Mouse (Mus musculus): ENCODE results near the gene Hs3st3a1. TPM values are rescaled to one million over a fixed set of nuclear protein-coding genes. Genes with fewer than 3 reads are reported as not detected.

Gene Hs3st3a1
- total RNA-seq, 2 experiments from 2014 or later: 0.44 to 0.55 TPM

DNA sequence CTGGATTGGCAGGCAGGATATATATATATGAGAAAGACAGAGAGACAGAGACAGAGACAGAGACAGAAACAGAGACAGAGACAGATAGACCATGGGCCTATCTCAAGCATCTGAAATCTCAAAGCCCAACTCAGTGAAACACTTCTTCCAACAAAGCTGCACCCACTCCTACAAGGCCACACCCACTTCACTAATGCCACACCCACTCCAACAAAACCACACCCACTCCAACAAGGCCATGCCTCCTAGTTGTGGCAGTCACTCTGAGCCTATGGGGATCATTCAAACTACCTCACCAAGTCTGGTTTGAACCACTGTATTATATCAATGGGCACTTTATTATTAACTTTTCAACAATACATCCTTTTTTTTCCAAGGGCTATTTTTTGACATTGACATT, 35.6 kb downstream of the Hs3st3a1 start:
- no peak for DNase-seq (ENCODE audit: low spot score in 2 of 2)
- intact Hi-C loops (cut with DNase I): no loop called here

DNA sequence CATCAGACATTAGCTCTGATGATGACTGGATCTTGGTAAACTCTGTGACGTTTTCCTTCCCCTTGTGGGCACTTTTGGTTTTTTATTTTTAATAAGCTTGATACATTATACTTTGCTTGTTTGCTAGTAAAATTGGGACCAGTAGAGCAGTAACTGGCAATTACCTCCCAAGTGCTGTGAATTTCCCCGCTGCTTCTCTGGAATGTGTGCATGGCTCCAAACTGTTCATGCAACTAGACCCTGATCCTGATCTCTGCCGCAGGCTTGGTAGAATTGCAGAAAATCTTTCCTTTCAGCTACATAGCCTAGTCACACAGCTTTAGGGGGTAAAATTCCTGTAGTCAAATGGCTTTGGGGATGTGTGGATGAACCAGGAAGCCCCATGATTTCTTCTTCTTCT, 38.5 kb downstream of the Hs3st3a1 start:
- intact Hi-C loops (cut with DNase I): no loop called here
- no peak for DNase-seq (ENCODE audit: low spot score in 2 of 2)

DNA sequence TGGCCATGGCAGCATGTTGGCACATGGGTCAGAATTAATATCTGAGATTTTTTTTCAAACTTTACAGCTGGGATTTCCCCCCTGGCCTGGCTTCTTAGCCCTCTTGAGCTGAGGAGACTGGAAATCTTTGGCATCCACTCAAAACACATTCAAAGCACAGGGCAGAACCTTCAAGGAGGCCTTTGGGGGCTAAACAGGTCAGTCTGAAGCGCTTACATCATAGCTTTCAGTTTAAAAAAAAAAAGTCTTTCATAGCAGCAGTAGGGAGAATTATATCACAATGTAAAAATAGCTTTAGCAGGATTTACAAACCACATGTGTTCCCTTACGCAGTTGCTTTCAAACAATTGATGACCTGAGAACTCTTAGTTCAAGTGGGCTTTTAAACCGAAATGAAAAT, 46.3 kb downstream of the Hs3st3a1 start:
- DNase-seq (ENCODE audit: low spot score in 2 of 2): no peak
- intact Hi-C loops (cut with DNase I): no loop called here

DNA sequence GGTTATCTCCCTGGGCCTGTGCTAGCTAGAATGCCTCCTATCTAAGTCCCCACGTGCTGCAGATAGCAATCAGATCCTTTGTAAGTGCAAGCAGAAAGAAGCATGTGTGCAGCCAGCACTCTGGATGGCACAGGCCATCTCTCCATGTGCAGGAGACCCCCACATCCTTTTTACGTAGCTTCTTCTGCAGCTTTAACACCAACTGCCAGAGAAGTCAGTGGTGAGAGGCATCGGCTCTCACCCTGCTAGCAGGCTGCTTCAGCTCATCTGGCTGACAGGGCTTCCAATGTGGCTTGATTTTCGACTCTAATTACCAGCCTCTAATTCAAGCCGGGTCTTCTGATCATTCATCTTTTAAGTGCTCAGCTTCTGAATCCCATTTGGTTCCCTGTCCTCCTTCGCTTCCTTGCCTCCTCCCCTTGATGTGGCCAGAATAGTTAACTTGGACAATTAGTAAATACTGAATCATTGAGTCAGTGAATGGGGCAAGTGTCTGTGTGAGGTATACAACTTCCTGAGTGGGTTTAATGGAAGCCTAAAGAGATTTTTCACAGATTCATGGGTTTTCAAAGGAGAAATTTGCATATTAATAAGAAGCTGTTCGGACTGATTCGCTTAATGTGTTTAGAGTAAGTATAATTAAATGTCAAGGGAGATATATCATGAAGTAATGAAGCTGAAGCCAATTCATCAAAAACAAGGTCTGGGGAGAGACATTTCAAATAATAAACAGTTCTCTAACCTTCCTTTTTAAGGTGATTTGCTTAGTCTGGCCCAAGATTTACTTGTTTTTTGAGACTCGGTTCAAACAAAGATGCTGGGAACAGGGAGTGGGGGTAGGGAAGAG, 54.7 kb downstream of the Hs3st3a1 start:
- intact Hi-C loops (cut with DNase I): no loop called here
- DNase-seq (ENCODE audit: low spot score in 2 of 2): no peak

DNA sequence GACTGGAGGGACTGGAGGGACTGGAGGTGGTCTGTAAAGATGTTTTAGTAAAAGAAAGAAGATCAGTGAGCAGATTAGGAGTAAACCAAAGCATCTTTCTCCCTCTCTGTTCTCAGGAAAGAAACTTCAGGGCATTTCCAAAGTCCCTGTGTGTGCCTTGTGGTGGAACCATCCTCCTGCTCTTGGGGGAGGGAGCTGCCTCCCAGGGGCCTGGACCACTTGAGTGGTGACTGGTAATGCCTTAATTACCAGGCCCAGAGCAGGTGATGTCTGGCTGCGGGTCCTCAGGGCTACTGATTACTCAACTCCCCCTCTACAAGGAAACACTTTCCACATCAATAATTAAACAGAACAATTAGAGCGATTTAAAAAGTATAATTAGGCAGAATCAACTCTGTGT, 59.3 kb downstream of the Hs3st3a1 start:
- intact Hi-C loops (cut with DNase I): no loop called here
- DNase-seq (ENCODE audit: low spot score in 2 of 2): no peak

DNA sequence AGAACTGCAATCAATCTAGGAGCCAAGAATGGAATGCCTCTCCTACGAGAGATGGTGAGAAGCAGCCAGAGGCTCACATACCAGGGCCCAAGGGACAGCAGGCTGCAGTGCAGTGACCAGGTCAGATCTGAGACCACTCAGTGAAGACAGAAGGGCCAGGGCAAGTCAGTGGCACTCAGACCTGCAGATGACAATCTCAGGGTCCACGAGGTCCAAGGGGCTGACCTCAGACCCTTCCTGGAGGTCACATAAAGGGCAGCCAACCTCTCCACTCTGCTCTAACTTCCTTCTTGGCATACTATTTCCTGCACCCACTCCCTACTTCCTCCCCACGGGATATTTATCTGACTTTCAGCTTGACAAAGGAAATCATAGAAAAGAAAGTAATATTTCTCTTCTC, 60.8 kb downstream of the Hs3st3a1 start:
- DNase-seq (ENCODE audit: low spot score in 2 of 2): no peak
- intact Hi-C loops (cut with DNase I): no loop called here

DNA sequence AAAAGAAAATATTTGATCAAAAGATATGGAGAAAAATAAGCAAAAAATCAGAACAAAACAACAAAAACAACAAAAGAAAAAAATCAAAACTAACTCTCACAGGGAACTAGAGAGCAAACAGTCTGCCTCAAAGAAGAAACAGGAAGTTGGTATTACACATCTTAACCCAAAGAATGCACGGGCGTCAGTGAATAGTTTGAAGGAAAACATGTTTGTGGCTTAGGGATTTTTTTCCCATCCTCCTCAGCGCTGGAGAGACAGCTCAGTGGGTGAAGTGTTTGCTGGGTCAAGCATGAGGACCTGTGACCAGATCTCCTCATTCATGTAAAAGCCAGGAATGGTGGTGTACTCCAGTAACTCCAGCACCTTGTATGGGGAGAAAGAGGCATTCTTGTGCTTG, 61.5 kb downstream of the Hs3st3a1 start:
- DNase-seq (ENCODE audit: low spot score in 2 of 2): no peak

DNA sequence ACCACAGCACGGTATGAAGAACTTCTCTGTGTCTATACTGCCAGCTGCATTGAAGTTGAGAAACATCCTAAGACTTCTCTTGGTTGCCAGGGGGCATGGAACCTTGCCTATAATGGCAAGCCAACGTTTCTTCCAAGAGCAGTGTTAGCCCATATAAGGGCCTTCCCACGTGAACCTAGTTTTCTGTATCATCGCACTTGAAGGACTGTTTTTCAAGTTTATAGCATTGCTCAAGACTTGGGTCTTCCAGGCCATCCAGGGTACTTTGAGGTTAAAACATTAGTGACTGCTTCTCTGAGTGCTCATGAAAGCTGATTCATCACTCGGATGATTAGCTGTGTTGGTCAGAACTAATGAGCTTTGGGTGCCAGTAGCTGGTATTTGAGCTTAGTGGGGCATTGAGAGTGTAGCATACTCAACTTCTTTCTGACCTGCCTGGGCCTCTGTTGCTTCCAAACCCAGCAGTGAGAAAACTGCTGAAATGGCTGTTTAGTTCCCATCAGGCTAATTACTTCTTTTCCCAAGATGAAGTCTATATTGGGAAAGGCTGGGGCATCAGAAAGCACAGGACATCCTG, 65.5 kb downstream of the Hs3st3a1 start:
- intact Hi-C loops (cut with DNase I): no loop called here
- peak in 1 of 2 experiments; percentile 15 for DNase-seq (ENCODE audit: low spot score in 2 of 2)

More for the DNA sequence above, 61.5 kb downstream of the Hs3st3a1 start:
- intact Hi-C loops (cut with DNase I): no loop called here

DNA sequence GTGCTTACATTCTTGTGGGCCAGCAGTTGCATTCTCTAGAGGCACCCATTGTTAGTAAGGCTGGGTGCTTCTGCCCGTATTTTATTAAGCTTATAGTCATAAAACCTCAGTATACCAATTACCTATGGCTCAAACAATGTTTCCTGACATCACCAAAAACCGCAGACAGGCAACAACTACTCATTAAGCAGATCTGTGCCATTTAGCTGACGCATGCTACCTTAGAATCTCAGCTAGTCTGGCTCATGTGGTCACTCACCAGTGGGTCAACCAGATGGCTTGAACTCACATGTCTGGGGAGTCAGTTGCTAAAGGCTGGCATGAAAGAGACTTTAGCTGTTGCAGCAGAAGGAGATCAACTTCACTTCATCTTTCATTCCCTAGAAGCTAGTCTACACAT, 67.9 kb downstream of the Hs3st3a1 start:
- intact Hi-C loops (cut with DNase I): no loop called here
- DNase-seq (ENCODE audit: low spot score in 2 of 2): no peak

DNA sequence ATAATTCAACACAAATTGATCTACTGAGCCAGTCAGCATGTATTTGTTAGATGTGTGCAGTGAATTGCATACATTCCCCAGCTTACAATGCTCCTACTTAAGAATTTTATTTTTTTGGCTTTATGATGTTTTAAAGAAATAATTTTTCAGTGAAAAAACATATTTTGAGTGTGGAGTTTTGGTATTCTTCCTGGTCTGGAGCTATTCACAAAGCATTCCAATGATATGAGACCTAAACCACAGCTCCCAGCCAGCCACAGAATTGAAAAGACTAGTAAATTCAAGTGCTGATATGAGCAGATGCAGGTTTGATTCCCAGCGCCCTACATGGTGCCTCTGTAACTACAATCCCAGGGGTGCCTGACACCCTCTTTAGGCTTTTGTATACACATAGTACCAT, 70.8 kb downstream of the Hs3st3a1 start:
- intact Hi-C loops (cut with DNase I): no loop called here
- DNase-seq (ENCODE audit: low spot score in 2 of 2): no peak

DNA sequence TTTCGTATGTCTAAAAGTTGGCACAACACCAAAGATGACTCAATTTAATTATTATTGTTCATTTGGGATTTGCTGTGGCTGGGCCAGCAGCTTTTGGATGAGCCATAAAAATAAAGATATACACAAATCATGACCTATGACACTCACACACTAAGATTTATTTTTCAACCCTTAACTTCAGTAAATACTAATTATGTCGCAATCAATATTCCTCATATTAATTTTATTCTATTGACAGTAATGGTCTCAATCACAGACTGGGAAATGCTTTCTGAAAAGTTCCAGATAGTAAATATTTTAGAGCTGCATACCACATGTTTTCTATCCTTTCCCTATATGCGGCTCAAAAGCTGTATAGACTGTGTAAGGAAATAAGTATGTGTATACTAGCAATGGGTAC, 71.9 kb downstream of the Hs3st3a1 start:
- intact Hi-C loops (cut with DNase I): no loop called here
- DNase-seq (ENCODE audit: low spot score in 2 of 2): no peak

DNA sequence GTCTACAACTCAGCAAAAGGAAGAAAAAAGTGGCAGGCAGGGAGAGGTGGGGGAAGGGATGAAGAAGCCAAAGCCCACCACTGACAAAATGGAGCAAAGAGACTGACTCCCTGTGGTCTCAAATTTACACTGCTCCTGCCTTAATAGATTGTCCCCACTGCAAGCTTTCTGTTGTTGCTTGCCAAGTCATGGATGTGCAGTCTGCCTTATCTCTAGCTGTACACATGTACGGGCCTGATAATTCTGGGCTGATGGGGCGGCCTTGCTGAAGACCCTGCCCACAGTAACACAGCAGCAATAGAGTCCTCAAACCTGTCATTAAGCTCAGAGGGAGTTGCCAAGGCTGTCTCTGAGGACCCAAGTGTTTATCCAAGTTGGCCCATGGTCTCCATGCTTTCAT, 74.0 kb downstream of the Hs3st3a1 start:
- intact Hi-C loops (cut with DNase I): no loop called here
- no peak for DNase-seq (ENCODE audit: low spot score in 2 of 2)

DNA sequence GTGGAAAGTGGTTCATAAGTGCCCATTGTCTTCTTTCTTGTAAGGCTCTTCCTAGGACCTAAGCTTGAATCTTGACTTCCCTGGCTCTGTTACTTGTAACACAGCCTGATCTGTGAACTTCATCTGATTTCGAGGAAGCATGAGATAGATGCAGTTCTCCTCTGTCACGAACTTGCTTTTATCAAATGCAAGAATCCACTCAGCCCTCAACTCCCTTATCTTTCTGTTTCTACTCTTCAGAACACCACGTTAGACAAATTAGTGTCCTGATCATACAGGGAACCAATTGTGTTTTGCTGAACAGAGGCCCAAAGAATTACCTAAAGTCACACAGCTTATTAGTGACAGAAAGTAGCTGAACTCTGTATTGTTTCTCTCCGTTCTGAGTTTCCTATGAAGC, 77.2 kb downstream of the Hs3st3a1 start:
- intact Hi-C loops (cut with DNase I): no loop called here
- DNase-seq (ENCODE audit: low spot score in 2 of 2): no peak

DNA sequence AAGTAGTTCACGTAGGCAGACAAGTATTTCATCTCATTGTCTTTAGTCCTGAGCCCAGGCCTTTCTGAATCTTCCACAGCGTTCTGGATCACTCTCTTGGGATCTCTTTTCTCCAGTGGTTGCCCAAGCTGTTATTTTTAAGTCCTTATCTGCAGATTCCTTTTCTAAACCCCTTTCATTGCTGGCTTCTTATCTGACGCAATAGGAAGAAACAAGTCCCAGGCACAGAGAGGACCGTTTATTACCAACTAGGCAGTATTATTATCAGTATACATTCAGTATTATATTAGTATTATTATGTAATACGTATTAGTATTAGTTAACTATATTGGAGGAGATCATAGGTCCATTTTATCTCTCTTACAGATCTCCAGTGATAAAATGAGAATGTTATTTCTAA, 78.3 kb downstream of the Hs3st3a1 start:
- DNase-seq (ENCODE audit: low spot score in 2 of 2): no peak
- intact Hi-C loops (cut with DNase I): no loop called here

DNA sequence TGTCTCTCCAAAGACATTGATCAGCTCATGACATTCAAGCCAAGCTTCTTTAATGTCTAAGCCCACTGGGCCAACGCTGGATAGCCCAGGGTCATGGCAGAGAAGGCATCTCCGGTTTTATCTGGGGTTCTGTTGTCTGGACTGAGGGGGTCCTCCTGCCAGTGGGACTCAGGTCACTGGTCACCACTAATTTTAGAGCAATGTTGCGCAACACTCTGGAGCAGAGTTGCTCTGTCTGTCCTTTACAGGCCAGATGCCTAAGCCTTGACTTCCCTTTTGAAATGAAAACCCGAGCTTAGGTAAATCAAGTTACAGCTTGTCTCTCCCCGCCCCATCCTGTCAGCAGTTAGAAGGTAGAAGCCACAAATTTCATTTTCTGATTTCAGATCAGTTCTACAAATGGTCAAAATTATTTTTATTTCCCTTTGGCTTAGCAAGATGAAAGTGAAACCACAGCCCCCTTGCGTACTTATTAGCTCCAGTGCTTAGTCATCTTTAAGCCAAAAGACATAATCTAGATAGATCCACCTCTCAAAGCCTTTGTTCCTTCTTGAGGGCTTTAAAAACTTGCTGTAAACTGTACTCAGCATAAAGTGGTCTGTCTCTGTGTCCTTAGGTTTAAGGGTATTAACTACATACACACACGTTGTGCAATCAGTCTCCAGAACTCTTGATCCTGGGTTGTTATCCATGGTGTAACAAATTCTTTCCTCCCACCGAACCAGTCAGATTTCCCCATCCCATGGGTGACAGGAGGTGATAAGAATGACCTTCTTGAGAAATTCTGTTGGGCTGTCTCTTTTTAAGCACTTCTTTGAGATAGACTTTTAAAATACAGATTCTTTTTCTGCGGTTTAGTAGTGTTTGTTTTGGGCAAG, 81.8 kb downstream of the Hs3st3a1 start:
- intact Hi-C loops (cut with DNase I): no loop called here

DNA sequence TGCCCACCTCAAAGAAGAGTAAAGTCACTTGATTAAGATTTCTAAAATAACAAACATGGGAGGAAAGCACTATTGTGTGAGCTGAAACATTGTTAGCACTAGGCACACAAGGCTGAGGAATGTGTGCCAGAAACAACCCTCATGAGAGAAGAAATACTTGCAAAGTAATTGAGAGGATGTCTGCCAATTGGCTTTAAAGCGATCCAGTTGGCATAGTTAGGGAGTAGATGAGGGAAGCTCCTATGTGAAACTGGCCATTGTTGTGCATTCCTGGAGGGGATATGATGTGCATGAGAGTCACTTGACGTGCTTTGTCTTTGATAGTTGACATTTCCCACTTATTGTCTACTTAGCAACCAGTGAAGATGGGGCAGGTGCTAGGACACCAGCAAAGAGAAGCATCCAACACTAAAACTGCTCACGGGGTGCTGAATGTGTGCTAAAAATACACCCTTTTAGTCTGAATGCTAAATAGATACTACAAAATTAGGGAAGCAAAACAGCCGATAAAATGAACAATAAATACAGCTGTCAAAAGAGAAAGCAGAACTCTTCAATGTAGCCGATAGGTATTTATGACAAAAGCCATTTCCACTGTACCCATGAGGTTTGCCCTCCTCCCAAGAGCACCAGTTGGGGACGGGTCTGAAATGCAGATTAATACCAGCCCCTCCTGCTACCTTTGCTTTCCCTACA, 83.2 kb downstream of the Hs3st3a1 start:
- intact Hi-C loops (cut with DNase I): no loop called here
- DNase-seq (ENCODE audit: low spot score in 2 of 2): peak in 1 of 2 experiments; percentile 6

More for the DNA sequence above, 81.8 kb downstream of the Hs3st3a1 start:
- no peak for DNase-seq (ENCODE audit: low spot score in 2 of 2)

DNA sequence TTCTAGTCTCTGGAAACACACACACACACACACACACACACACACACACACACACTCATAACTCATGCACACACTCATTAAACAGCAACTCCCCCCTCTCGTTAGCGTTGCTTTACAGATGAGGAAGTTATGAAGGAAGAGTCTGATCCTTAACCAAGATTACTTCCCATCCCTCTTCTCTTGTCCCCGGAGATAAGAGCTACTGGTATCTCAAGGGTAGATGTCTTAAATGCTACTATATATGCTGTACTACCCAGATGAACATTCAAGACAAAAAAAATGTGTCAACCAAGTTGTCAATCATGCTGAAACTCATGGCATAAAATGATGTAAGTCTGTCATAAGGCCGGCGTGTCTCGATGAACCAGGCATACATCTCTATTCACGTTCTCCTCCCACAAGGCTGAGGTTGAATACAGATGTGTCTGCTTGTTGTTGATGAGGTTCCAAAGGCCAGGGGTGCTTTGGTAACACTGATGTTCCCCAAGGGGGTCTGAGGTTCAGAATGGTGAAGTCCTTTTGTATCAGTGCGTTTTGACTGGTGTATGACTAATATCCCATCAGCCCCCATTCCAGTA, 89.0 kb downstream of the Hs3st3a1 start:
- intact Hi-C loops (cut with DNase I): no loop called here
- no peak for DNase-seq (ENCODE audit: low spot score in 2 of 2)

DNA sequence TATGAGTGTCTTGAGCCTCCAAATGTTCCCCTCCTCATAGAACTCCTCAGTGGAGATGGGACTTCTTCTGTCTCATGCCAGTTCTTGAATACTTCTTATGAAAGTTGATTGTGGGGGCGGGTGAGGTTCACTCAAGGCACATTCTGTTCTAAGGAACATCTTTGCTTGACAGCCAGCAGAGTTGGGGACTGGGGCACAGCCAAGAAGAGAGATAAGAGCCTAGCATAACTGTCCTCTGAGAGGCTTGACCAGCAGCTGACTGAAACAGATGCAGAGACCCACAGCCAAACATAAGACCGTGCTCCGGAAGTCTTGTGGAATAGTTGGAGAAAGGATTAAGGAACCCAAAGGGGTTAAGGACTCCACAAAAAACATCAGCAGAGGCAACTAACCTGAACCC, 102.1 kb downstream of the Hs3st3a1 start:
- DNase-seq (ENCODE audit: low spot score in 2 of 2): no peak
- intact Hi-C loops (cut with DNase I): no loop called here

DNA sequence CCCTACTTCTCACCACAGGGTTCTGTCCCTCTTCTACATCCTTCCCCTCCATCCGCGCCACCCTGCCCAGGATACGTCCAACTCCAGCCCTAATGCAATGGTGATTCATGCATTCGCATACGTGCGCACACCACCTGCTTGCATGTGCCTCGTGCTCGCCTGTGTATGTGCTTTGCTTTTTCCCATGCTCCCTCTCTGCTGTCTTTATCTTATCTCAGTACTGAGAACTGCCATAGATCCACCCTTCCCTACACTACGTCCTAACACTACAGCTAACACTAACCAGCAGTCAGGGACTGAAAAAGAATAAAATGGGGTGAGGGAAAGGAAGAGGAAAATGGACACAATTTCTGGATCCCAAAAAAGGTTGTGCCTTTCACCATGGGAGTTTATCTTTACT, 106.7 kb downstream of the Hs3st3a1 start:
- intact Hi-C loops (cut with DNase I): no loop called here
- no peak for DNase-seq (ENCODE audit: low spot score in 2 of 2)

All from left cerebral cortex, postnatal 14 days (tissue).